Mouse (Mus musculus) CH12.LX (cell line): ENCODE measurements around the gene Dnah17.

Source experiments
- BHLHE40 ChIP-seq: IDR thresholded peaks from 2 replicates; pipeline ENCODE4 v1.6.1; 2011; ENCODE audit warnings: mild to moderate bottlenecking, low read depth, low read length, improper control_type of control experiment
- CTCF ChIP-seq, 2 experiments: IDR thresholded peaks in 1 of 2; conservative IDR thresholded peaks in 1 of 2; 2 replicates each; pipeline ENCODE4 v1.5.1; 2011 to 2012; ENCODE audit warnings: low read depth in 2 of 2, low read length in 2 of 2, improper control_type of control experiment in 1 of 2, inconsistent platforms in 1 of 2, mild to moderate bottlenecking in 1 of 2, moderate library complexity in 1 of 2
- EP300 ChIP-seq: IDR thresholded peaks from 2 replicates; pipeline ENCODE4 v1.6.1; 2011; ENCODE audit warnings: low read length, improper control_type of control experiment
- GABPA ChIP-seq: IDR thresholded peaks from 2 replicates; pipeline ENCODE4 v1.6.1; 2012; ENCODE audit warnings: low read depth, low read length, improper control_type of control experiment, inconsistent platforms; ENCODE audit not compliant: insufficient replicate concordance
- HCFC1 ChIP-seq: IDR thresholded peaks from 2 replicates; pipeline ENCODE4 v1.6.1; 2012; ENCODE audit warnings: low read depth, mild to moderate bottlenecking, inconsistent platforms, low read length, improper control_type of control experiment
- MAX ChIP-seq: IDR thresholded peaks from 2 replicates; pipeline ENCODE4 v1.6.1; 2011; ENCODE audit warnings: low read length, improper control_type of control experiment
- MYC ChIP-seq: IDR thresholded peaks from 2 replicates; pipeline ENCODE4 v1.6.1; 2011; ENCODE audit warnings: low read depth, mild to moderate bottlenecking, improper control_type of control experiment, low read length
- NELFE ChIP-seq: IDR thresholded peaks from 2 replicates; pipeline ENCODE4 v1.6.1; 2011; ENCODE audit warnings: low read depth, low read length, improper control_type of control experiment
- POLR2A ChIP-seq: IDR thresholded peaks from 2 replicates; pipeline ENCODE4 v1.6.1; 2011; ENCODE audit warnings: low read depth, mild to moderate bottlenecking, improper control_type of control experiment, low read length
- SMC3 ChIP-seq: IDR thresholded peaks from 2 replicates; pipeline ENCODE4 v1.6.1; 2011; ENCODE audit warnings: low read depth, low read length, improper control_type of control experiment
- TCF12 ChIP-seq: IDR thresholded peaks from 2 replicates; pipeline ENCODE4 v1.6.1; 2014; ENCODE audit warnings: low read depth, mild to moderate bottlenecking, inconsistent platforms, low read length, improper control_type of control experiment
- ZKSCAN1 ChIP-seq: IDR thresholded peaks from 2 replicates; pipeline ENCODE4 v1.6.1; 2012; ENCODE audit warnings: low read depth, inconsistent platforms, low read length, improper control_type of control experiment, borderline replicate concordance

DNA sequence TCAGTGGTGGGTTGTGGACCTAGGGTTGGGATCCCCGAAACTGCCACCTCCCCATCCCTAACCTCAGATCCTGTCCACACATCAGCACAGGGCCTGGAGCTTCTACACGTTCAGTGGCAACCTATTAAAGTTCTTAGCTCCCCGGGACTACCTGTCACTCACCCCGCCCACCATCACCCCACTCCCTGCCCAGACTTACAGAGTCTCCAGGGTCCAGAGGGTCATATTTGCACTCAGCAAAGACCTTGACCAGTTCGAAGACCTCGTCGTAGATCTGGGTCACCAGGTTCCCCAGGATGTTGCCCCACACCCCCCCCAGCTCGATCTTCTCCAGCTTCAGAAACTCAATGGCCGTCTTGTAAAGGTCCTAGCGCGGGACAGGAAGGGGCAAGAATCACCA lies 8.8 kb downstream of the Dnah17 start:
- TF ChIP-seq MAX = no peak
- TF ChIP-seq POLR2A = no peak
- TF ChIP-seq BHLHE40 = no peak
- no peak for TF ChIP-seq CTCF (conservative IDR thresholded peaks at IDR 0.05 in 1 of 2, IDR thresholded peaks at IDR 0.05 in 1 of 2; ENCODE audit: low read depth in 2 of 2, low read length in 2 of 2)
- no peak for TF ChIP-seq NELFE
- no peak for TF ChIP-seq SMC3
- TF ChIP-seq MYC = no peak
- no peak for TF ChIP-seq ZKSCAN1
- no peak for TF ChIP-seq HCFC1
- TF ChIP-seq GABPA = no peak
- TF ChIP-seq EP300 = no peak
- no peak for TF ChIP-seq TCF12
